Mouse (Mus musculus): Measurements from ENCODE around the gene Prx. TPM values are rescaled to one million over a fixed set of nuclear protein-coding genes. Genes with fewer than 3 reads are reported as not detected.

The Prx gene
- total RNA-seq, 1 experiment from 2014 or later: 0.35 TPM

GRCm38 (mm10) chr7:27542392-27543033, 43.4 kb downstream of the Prx start:
- peak; percentile 49 for ATAC-seq (ENCODE audit: extremely low read depth, insufficient number of reproducible peaks, low FRiP score, poor library complexity, severe bottlenecking)

GRCm38 (mm10) chr7:27543065-27543464, 43.9 kb downstream of the Prx start:
- no peak for ATAC-seq (ENCODE audit: extremely low read depth, insufficient number of reproducible peaks, low FRiP score, poor library complexity, severe bottlenecking)

- ATAC-seq (ENCODE audit: extremely low read depth, insufficient number of reproducible peaks, low FRiP score, poor library complexity, severe bottlenecking): no peak
These were observed 44.7 kb downstream of the Prx start for GRCm38 (mm10) chr7:27543851-27544250.

- ATAC-seq (ENCODE audit: extremely low read depth, insufficient number of reproducible peaks, low FRiP score, poor library complexity, severe bottlenecking): peak; percentile 84
These were observed 45.7 kb downstream of the Prx start for GRCm38 (mm10) chr7:27544675-27545370.

GRCm38 (mm10) chr7:27549597-27549996, 50.5 kb downstream of the Prx start:
- no peak for ATAC-seq (ENCODE audit: extremely low read depth, insufficient number of reproducible peaks, low FRiP score, poor library complexity, severe bottlenecking)

GRCm38 (mm10) chr7:27552070-27552469, 52.9 kb downstream of the Prx start:
- no peak for ATAC-seq (ENCODE audit: extremely low read depth, insufficient number of reproducible peaks, low FRiP score, poor library complexity, severe bottlenecking)

- peak; percentile 98 for ATAC-seq (ENCODE audit: extremely low read depth, insufficient number of reproducible peaks, low FRiP score, poor library complexity, severe bottlenecking)
These were observed 53.9 kb downstream of the Prx start, which contains the start of the genes Pld3 and 2310022A10Rik for GRCm38 (mm10) chr7:27552931-27553513. Gene Pld3 (minus strand): TSS chr7:27553218. Gene 2310022A10Rik (plus strand): TSS chr7:27553233.

GRCm38 (mm10) chr7:27560291-27560887, 61.3 kb downstream of the Prx start:
- ATAC-seq (ENCODE audit: extremely low read depth, insufficient number of reproducible peaks, low FRiP score, poor library complexity, severe bottlenecking): no peak

- ATAC-seq (ENCODE audit: extremely low read depth, insufficient number of reproducible peaks, low FRiP score, poor library complexity, severe bottlenecking): no peak
These were observed 61.9 kb downstream of the Prx start for GRCm38 (mm10) chr7:27560978-27561377.

Other genes starting within 250 kb of the Prx start
- 0.86 and 2.7 TPM in 2 replicates for gene Numbl, start 240.9 kb upstream of the Prx start, total RNA-seq (2017)
- 0.12 TPM in 1 of 2 replicates, not detected in the other for gene Ltbp4, start 161.6 kb upstream of the Prx start, total RNA-seq (2017)
- 56.8 and 69.9 TPM in 2 replicates for gene Shkbp1, start 143.3 kb upstream of the Prx start, total RNA-seq (2017)
- not detected in 2 replicates for gene Gm20479, start 141.9 kb upstream of the Prx start, total RNA-seq (2017)
- 0.37 TPM in 1 of 2 replicates, not detected in the other for gene Sptbn4, start 51.6 kb upstream of the Prx start, total RNA-seq (2017)
- gene Blvrb, start 51.3 kb upstream of the Prx start, total RNA-seq (2017): 31.7 and 32.1 TPM in 2 replicates
- gene Sertad3, start 25.6 kb upstream of the Prx start, total RNA-seq (2017): 32.0 and 39.3 TPM in 2 replicates
- gene Sertad1, start 12.4 kb upstream of the Prx start, total RNA-seq (2017): 32.6 and 38.4 TPM in 2 replicates
- not detected in 2 replicates for gene Hipk4, start 23.9 kb downstream of the Prx start, total RNA-seq (2017)
- gene Pld3, start 53.9 kb downstream of the Prx start, total RNA-seq (2017): 20.7 and 24.3 TPM in 2 replicates
- 7.0 and 8.7 TPM in 2 replicates for gene 2310022A10Rik, start 53.9 kb downstream of the Prx start, total RNA-seq (2017)
- gene Akt2, start 92.2 kb downstream of the Prx start, total RNA-seq (2017): 175 and 194 TPM in 2 replicates
- not detected in 2 replicates for gene Ttc9b, start 154.6 kb downstream of the Prx start, total RNA-seq (2017)
- gene Map3k10, start 175.3 kb downstream of the Prx start, total RNA-seq (2017): 3.7 and 7.2 TPM in 2 replicates
- gene Zfp607b, start 190.0 kb downstream of the Prx start, total RNA-seq (2017): 1.7 and 6.6 TPM in 2 replicates
- gene Zfp60, start 232.1 kb downstream of the Prx start, total RNA-seq (2017): 8.3 and 13.0 TPM in 2 replicates